ENCODE assay signal across 29 mouse cellular contexts in the genomic region with DNA sequence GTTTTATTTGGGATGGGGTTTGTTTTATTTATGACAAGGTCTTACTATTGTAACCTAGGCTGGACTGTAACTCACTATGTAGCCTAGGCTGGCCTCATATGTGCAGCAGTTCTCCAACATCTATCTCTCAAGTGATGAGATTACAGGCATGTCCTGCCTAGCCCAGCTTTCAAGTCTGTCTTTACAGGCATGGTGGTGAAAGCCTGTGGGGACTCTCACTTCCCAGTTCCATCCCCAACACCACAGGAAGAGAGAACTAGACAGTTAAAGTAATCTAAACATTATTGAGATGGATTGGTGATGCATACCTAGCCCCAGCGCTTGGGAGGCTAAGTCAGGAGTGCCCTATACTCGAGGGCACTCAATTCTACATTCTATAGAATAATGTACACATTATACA.
"Had no signal": no experiment of that assay in that cellular context is flagged by ENCODE, and none has a peak within 500 bp of the region (broad histone marks: within the 10 kb centered on the region; RNA-seq: fewer than 3 reads in every experiment).

No protein-coding gene starts in this region.

- H3K4me1 ChIP-seq: heart, embryonic 10.5 days; heart, embryonic 12.5 days; hindbrain, embryonic 12.5 days; hindbrain, embryonic 13.5 days; intestine, embryonic 15.5 days; kidney, embryonic 15.5 days had no signal

- H3K4me2 ChIP-seq: heart, embryonic 11.5 days; heart, embryonic 12.5 days; heart, embryonic 13.5 days; heart, embryonic 15.5 days; hindbrain, embryonic 12.5 days; hindbrain, embryonic 13.5 days; hindbrain, embryonic 14.5 days; hindbrain, embryonic 15.5 days; intestine, embryonic 15.5 days; kidney, embryonic 15.5 days had no signal

- ATAC-seq: hindbrain, embryonic 16.5 days; hindbrain, postnatal 0 days; inflammation-experienced regulatory T-cells, adult 6 months; intestine, embryonic 15.5 days; intestine, embryonic 16.5 days; intestine, postnatal 0 days had no signal

- H3K27ac ChIP-seq: heart, embryonic 10.5 days; heart, embryonic 13.5 days; heart, embryonic 15.5 days; hindbrain, embryonic 10.5 days; hindbrain, embryonic 12.5 days; hindbrain, embryonic 13.5 days; hindbrain, embryonic 14.5 days; hindbrain, embryonic 15.5 days; hindbrain, postnatal 0 days; intestine, embryonic 15.5 days; kidney, embryonic 15.5 days; kidney, postnatal 0 days; layer of hippocampus, adult 2 months had no signal

- H3K9me3 ChIP-seq: heart, embryonic 10.5 days; heart, embryonic 12.5 days; heart, embryonic 13.5 days; heart, embryonic 15.5 days; hindbrain, embryonic 10.5 days; hindbrain, embryonic 12.5 days; hindbrain, embryonic 13.5 days; hindbrain, embryonic 15.5 days; intestine, embryonic 15.5 days; kidney, embryonic 15.5 days had no signal

- DNase-seq: heart, postnatal 10 days; heart, postnatal 36 days; heart, postnatal 4 days; kidney, adult 18-20 months; kidney, postnatal 10 days; kidney, postnatal 14 days; kidney, postnatal 25 days; kidney, postnatal 4 days; layer of hippocampus, adult 9-11 months; layer of hippocampus, postnatal 36 days had no signal

- H3K4me3 ChIP-seq: heart, embryonic 10.5 days; heart, embryonic 12.5 days; heart, embryonic 13.5 days; heart, embryonic 15.5 days; hindbrain, embryonic 10.5 days; hindbrain, embryonic 12.5 days; hindbrain, embryonic 13.5 days; hindbrain, embryonic 15.5 days; intestine, embryonic 15.5 days; kidney, embryonic 15.5 days; layer of hippocampus, adult 2 months had no signal

- H3K27me3 ChIP-seq: heart, embryonic 12.5 days; heart, embryonic 13.5 days; heart, embryonic 15.5 days; hindbrain, embryonic 12.5 days; hindbrain, embryonic 13.5 days; hindbrain, embryonic 15.5 days; intestine, embryonic 15.5 days; kidney, embryonic 15.5 days had no signal

- H3K9ac ChIP-seq: heart, embryonic 12.5 days; heart, embryonic 13.5 days; heart, embryonic 15.5 days; hindbrain, embryonic 12.5 days; hindbrain, embryonic 13.5 days; hindbrain, embryonic 14.5 days; hindbrain, embryonic 15.5 days; intestine, embryonic 15.5 days; kidney, embryonic 15.5 days had no signal
